Mouse (Mus musculus) cortical plate, adult 2 months (tissue): ENCODE data around the gene Dlg2.

Experiments
- CTCF ChIP-seq: fragments of 200-500 bp; IDR thresholded peaks from 2 replicates; pipeline ENCODE4 v1.5.1; 2011; ENCODE audit warnings: mild to moderate bottlenecking, control low read depth, low read length; ENCODE audit not compliant: insufficient read depth; ENCODE audit errors: extremely low read depth
- POLR2A ChIP-seq: fragments of 200-500 bp; IDR thresholded peaks from 2 replicates; pipeline ENCODE4 v1.6.1; 2011; ENCODE audit warnings: mild to moderate bottlenecking, low read length, control low read depth; ENCODE audit not compliant: insufficient read depth; ENCODE audit errors: extremely low read depth

- no peak for TF ChIP-seq CTCF
- TF ChIP-seq POLR2A: no peak
Measured at GRCm38 (mm10) chr7:92464290-92464689, 1987.8 kb downstream of the Dlg2 start.
